Mouse (Mus musculus) forebrain, embryonic 13.5 days (tissue): Measurements from ENCODE around the gene Rab6b. TPM values are rescaled to one million over a fixed set of nuclear protein-coding genes. Genes with fewer than 3 reads are reported as not detected.

Experiments
- ATAC-seq: fragments of 200-750 bp; cut with Nextera tagmentation; 2 replicates; pipeline ENCODE4 v1.8.0; 2017
- H3K27ac ChIP-seq: fragments of 300-500 bp; sonication (generic); 2 replicates; pipeline ENCODE4 v1.5.1; 2015; ENCODE audit warnings: inconsistent platforms, mild to moderate bottlenecking, moderate library complexity
- H3K27me3 ChIP-seq: fragments of 300-500 bp; sonication (generic); 2 replicates; pipeline ENCODE4 v1.6.1; 2015; ENCODE audit warnings: mild to moderate bottlenecking, inconsistent platforms
- H3K36me3 ChIP-seq: fragments of 300-500 bp; sonication (generic); 2 replicates; pipeline ENCODE4 v1.6.1; 2015; ENCODE audit warnings: mild to moderate bottlenecking, inconsistent platforms; ENCODE audit not compliant: poor library complexity, severe bottlenecking
- H3K4me1 ChIP-seq: fragments of 300-500 bp; sonication (generic); 2 replicates; pipeline ENCODE4 v1.6.1; 2015; ENCODE audit warnings: inconsistent platforms
- H3K4me2 ChIP-seq: fragments of 300-500 bp; sonication (generic); 2 replicates; pipeline ENCODE4 v1.6.1; 2015; ENCODE audit warnings: inconsistent platforms, mild to moderate bottlenecking, moderate library complexity
- H3K4me3 ChIP-seq: fragments of 300-500 bp; sonication (generic); 2 replicates; pipeline ENCODE4 v1.5.1; 2015; ENCODE audit warnings: mild to moderate bottlenecking, inconsistent platforms
- H3K9ac ChIP-seq: fragments of 300-500 bp; sonication (generic); 2 replicates; pipeline ENCODE4 v1.6.1; 2015; ENCODE audit warnings: mild to moderate bottlenecking, inconsistent platforms
- H3K9me3 ChIP-seq: fragments of 300-500 bp; sonication (generic); replicated peaks from 2 replicates; pipeline ENCODE4 v1.6.1; 2016; ENCODE audit warnings: inconsistent platforms
- WGBS: fragments of 180-500 bp; shearing (Covaris S2); methylation state at CpG from one replicate; pipeline ENCODE4 v1.1.7; 2015; 5-methylcytosine and 5-hydroxymethylcytosine counted together
- polyA plus RNA-seq: library from polyadenylated mRNA; unstranded; fragments of >200 nt; fragmentation: Nextera tagmentation; extraction: Ambion mirVana; gene quantifications from 2 replicates; pipeline ENCODE4 v1.2.1, GENCODE M21; 2015

The Rab6b gene
- polyA plus RNA-seq, 1 experiment from 2014 or later, result 38.5 TPM

GRCm38 (mm10) chr9:103121546-103121945, 10.0 kb downstream of the Rab6b start:
- Histone ChIP-seq H3K4me1 (peaks cover 16% of the 10 kb centered on the region), H3K4me3 (no peak overlapping the region)
- ATAC-seq, result no peak

GRCm38 (mm10) chr9:103124746-103125145, 13.2 kb downstream of the Rab6b start:
- Histone ChIP-seq H3K4me1 (no peaks in the 10 kb centered on the region), H3K27me3 (no peaks in the 10 kb centered on the region), H3K4me2 (no peak overlapping the region), H3K9ac (no peak overlapping the region), H3K36me3 (peaks cover 11% of the 10 kb centered on the region), H3K4me3 (no peak overlapping the region), H3K27ac (no peak overlapping the region), H3K9me3 (no peaks in the 10 kb centered on the region)
- no peak for ATAC-seq
- 98% methylated on average over 4 of the region's 4 CpGs for WGBS

More at GRCm38 (mm10) chr9:103121546-103121945, 10.0 kb downstream of the Rab6b start:
- no peak overlapping the region for H3K9ac ChIP-seq
- WGBS, result 89% methylated on average over 7 of the region's 7 CpGs
- peaks cover 14% of the 10 kb centered on the region; the same call in 1 of the 2 replicates for H3K36me3 ChIP-seq
- H3K27me3 ChIP-seq, result no peaks in the 10 kb centered on the region
- H3K4me2 ChIP-seq, result no peak overlapping the region
- no peak overlapping the region for H3K27ac ChIP-seq
- no peaks in the 10 kb centered on the region for H3K9me3 ChIP-seq

- peaks cover 4% of the 10 kb centered on the region for H3K36me3 ChIP-seq
- H3K27me3 ChIP-seq, result no peaks in the 10 kb centered on the region
- peak; percentile 44; the same call in 1 of the 2 replicates for ATAC-seq
- peaks cover 47% of the 10 kb centered on the region for H3K4me1 ChIP-seq
- WGBS, result 21% methylated on average over 6 of the region's 6 CpGs
- 0 out of 2 replicates have a peak overlapping the region, but pooled peaks have one; percentile 38 for H3K9ac ChIP-seq
- H3K27ac ChIP-seq, result peak overlapping the region; percentile 80
- H3K4me3 ChIP-seq, result no peak overlapping the region
- no peaks in the 10 kb centered on the region for H3K9me3 ChIP-seq
- no peak overlapping the region for H3K4me2 ChIP-seq
Observed at GRCm38 (mm10) chr9:103133493-103134124, 22.0 kb downstream of the Rab6b start.

GRCm38 (mm10) chr9:103134450-103135030, 23.0 kb downstream of the Rab6b start:
- H3K4me2 ChIP-seq, result no peak overlapping the region
- H3K27ac ChIP-seq, result peak overlapping the region; percentile 80
- no peaks in the 10 kb centered on the region for H3K27me3 ChIP-seq
- no peak overlapping the region for H3K4me3 ChIP-seq
- 0 out of 2 replicates have a peak overlapping the region, but pooled peaks have one; percentile 38 for H3K9ac ChIP-seq
- no peaks in the 10 kb centered on the region for H3K9me3 ChIP-seq
- no peaks in the 10 kb centered on the region for H3K36me3 ChIP-seq
- ATAC-seq, result peak; percentile 17; the same call in 1 of the 2 replicates
- H3K4me1 ChIP-seq, result peaks cover 51% of the 10 kb centered on the region
- WGBS, result 55% methylated on average over 9 of the region's 9 CpGs

- WGBS, result 71% methylated on average over 6 of the region's 6 CpGs
Observed at GRCm38 (mm10) chr9:103139481-103139880, 27.9 kb downstream of the Rab6b start.

GRCm38 (mm10) chr9:103140384-103140783, 28.8 kb downstream of the Rab6b start:
- no peak overlapping the region for H3K9ac ChIP-seq
- H3K36me3 ChIP-seq, result peaks cover 32% of the 10 kb centered on the region
- peaks cover 36% of the 10 kb centered on the region for H3K4me1 ChIP-seq
- H3K27me3 ChIP-seq, result no peaks in the 10 kb centered on the region
- WGBS, result 89% methylated on average over 6 of the region's 6 CpGs
- H3K4me2 ChIP-seq, result no peak overlapping the region
- no peaks in the 10 kb centered on the region for H3K9me3 ChIP-seq
- H3K4me3 ChIP-seq, result no peak overlapping the region
- H3K27ac ChIP-seq, result no peak overlapping the region
- no peak for ATAC-seq

More at GRCm38 (mm10) chr9:103139481-103139880, 27.9 kb downstream of the Rab6b start:
- Histone ChIP-seq H3K36me3 (peaks cover 32% of the 10 kb centered on the region), H3K4me3 (no peak overlapping the region), H3K27ac (no peak overlapping the region), H3K9ac (no peak overlapping the region), H3K4me2 (no peak overlapping the region), H3K4me1 (peaks cover 36% of the 10 kb centered on the region), H3K9me3 (no peaks in the 10 kb centered on the region), H3K27me3 (no peaks in the 10 kb centered on the region)
- ATAC-seq, result no peak

GRCm38 (mm10) chr9:103141266-103141665, 29.7 kb downstream of the Rab6b start:
- no peak overlapping the region for H3K27ac ChIP-seq
- H3K4me2 ChIP-seq, result no peak overlapping the region
- no peaks in the 10 kb centered on the region for H3K27me3 ChIP-seq
- H3K9ac ChIP-seq, result no peak overlapping the region
- peaks cover 38% of the 10 kb centered on the region for H3K4me1 ChIP-seq
- peaks cover 32% of the 10 kb centered on the region for H3K36me3 ChIP-seq
- H3K4me3 ChIP-seq, result no peak overlapping the region
- WGBS, result 88% methylated on average over 7 of the region's 7 CpGs
- no peak for ATAC-seq
- H3K9me3 ChIP-seq, result no peaks in the 10 kb centered on the region

- peak overlapping the region; percentile 31; the same call in 1 of the 2 replicates for H3K27ac ChIP-seq
- ATAC-seq, result no peak
- no peaks in the 10 kb centered on the region for H3K9me3 ChIP-seq
- H3K36me3 ChIP-seq, result peaks cover 32% of the 10 kb centered on the region
- 74% methylated on average over 4 of the region's 4 CpGs for WGBS
- peaks cover 49% of the 10 kb centered on the region for H3K4me1 ChIP-seq
- no peaks in the 10 kb centered on the region for H3K27me3 ChIP-seq
- H3K9ac ChIP-seq, result no peak overlapping the region
- H3K4me2 ChIP-seq, result no peak overlapping the region
- H3K4me3 ChIP-seq, result no peak overlapping the region
Observed at GRCm38 (mm10) chr9:103143881-103144280, 32.3 kb downstream of the Rab6b start.

- H3K4me1 ChIP-seq, result peaks cover 45% of the 10 kb centered on the region
- peak overlapping the region; percentile 40 for H3K27ac ChIP-seq
- H3K4me2 ChIP-seq, result no peak overlapping the region
- no peak overlapping the region for H3K4me3 ChIP-seq
- H3K36me3 ChIP-seq, result peaks cover 36% of the 10 kb centered on the region
- no peak for ATAC-seq
- no peaks in the 10 kb centered on the region for H3K9me3 ChIP-seq
- H3K27me3 ChIP-seq, result no peaks in the 10 kb centered on the region
- 50% methylated on average over 5 of the region's 5 CpGs for WGBS
- H3K9ac ChIP-seq, result peak overlapping the region; percentile 39
Observed at GRCm38 (mm10) chr9:103145351-103145750, 33.8 kb downstream of the Rab6b start.

GRCm38 (mm10) chr9:103146257-103146656, 34.7 kb downstream of the Rab6b start:
- WGBS, result 61% methylated on average over 10 of the region's 10 CpGs
- Histone ChIP-seq H3K27ac (peak overlapping the region; percentile 78), H3K36me3 (peaks cover 33% of the 10 kb centered on the region), H3K4me3 (no peak overlapping the region), H3K9me3 (no peaks in the 10 kb centered on the region), H3K4me2 (peak overlapping the region; percentile 51), H3K27me3 (no peaks in the 10 kb centered on the region), H3K4me1 (peaks cover 45% of the 10 kb centered on the region), H3K9ac (peak overlapping the region; percentile 4; the same call in 1 of the 2 replicates)
- ATAC-seq, result peak; percentile 29

GRCm38 (mm10) chr9:103146703-103147102, 35.1 kb downstream of the Rab6b start:
- peaks cover 30% of the 10 kb centered on the region for H3K36me3 ChIP-seq
- H3K9ac ChIP-seq, result 0 out of 2 replicates have a peak overlapping the region, but pooled peaks have one; percentile 34
- peak; percentile 91 for ATAC-seq
- H3K27me3 ChIP-seq, result no peaks in the 10 kb centered on the region
- H3K4me2 ChIP-seq, result peak overlapping the region; percentile 51
- H3K4me3 ChIP-seq, result 0 out of 2 replicates have a peak overlapping the region, but pooled peaks have one; percentile 14
- no peaks in the 10 kb centered on the region for H3K9me3 ChIP-seq
- peaks cover 45% of the 10 kb centered on the region for H3K4me1 ChIP-seq
- WGBS, result 5% methylated on average over 9 of the region's 9 CpGs
- peak overlapping the region; percentile 78 for H3K27ac ChIP-seq

- H3K36me3 ChIP-seq, result peaks cover 27% of the 10 kb centered on the region
- no peaks in the 10 kb centered on the region for H3K27me3 ChIP-seq
- H3K9me3 ChIP-seq, result no peaks in the 10 kb centered on the region
- peak overlapping the region; percentile 34; the same call in 1 of the 2 replicates for H3K9ac ChIP-seq
- H3K4me2 ChIP-seq, result peak overlapping the region; percentile 51
- 26% methylated on average over 13 of the region's 13 CpGs for WGBS
- peak overlapping the region; percentile 78 for H3K27ac ChIP-seq
- ATAC-seq, result peak; percentile 50
- peaks cover 45% of the 10 kb centered on the region for H3K4me1 ChIP-seq
- 0 out of 2 replicates have a peak overlapping the region, but pooled peaks have one; percentile 14 for H3K4me3 ChIP-seq
Observed at GRCm38 (mm10) chr9:103147103-103147502, 35.5 kb downstream of the Rab6b start.
